Mouse (Mus musculus) cerebellum, postnatal 14 days (tissue): Measurements from ENCODE around the gene Gcn1l1.
"Not testable (repeated sequence)": the region's sequence is repeated elsewhere in the genome, so short reads cannot be mapped to it uniquely, and the experiment has no call there.

Source experiments
- DNase-seq, 2 experiments: peaks; one replicate each; pipeline ENCODE4 v3.0.0; 2021; ENCODE audit warnings: mixed read lengths in 2 of 2

Gene Gcn1l1

DNA sequence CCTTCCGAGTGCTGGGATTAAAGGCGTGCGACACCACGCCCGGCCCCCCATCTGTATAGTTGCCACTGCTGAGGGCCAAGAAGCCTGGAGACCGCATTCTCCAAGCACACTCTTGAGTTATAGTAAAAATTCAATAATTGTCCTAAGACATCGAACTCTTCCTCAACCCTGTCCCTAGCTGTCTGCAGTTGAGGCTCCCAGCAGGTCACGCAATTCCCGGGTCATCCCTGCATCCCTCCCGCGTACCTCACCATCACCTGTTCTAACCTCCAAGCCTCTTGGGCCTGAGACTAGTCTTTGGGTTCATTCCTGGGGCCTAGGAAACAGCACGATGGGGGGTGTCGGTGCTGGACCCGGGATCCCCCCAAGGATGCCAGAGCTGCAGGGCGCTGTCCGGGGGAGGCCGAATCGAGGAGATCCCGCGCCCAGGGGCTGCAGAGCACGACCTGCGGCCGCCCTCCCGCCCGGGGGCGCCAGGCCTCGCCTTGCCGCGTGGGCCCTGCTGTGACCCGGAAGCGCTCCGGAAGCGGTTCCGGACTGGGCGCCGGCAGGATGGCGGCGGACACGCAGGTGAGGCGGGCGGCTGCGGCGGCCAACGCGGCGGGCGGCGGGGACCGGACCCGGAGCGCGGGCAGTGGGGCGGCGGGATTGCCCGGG lies at the start of gene Gcn1l1:
Gene Gcn1l1, plus strand, starts transcription at position 518 of the 657 bp plus-strand sequence.
- DNase-seq: peak; percentile 82 to 87

GRCm38 (mm10) chr5:115516081-115516907 lies 48.8 kb upstream of the Gcn1l1 start:
- no peak for DNase-seq

DNA sequence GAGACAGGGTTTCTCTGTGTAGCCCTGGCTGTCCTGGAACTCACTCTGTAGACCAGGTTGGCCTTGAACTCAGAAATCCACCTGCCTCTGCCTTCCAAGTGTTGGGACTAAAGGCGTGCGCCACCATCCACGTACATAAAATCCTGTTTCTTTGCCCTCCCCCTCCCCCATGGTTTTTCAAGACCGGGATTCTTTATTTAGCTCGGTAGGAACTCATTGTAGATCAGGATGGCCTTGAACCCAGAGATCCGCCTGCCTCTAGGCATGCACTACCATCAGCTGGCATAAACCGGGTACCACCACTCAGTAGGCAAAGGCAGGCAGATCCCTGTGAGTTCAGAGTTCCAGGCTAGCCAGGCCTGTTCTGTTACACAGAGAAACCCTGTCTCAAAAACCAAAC lies 48.1 kb upstream of the Gcn1l1 start:
- no peak for DNase-seq

DNA sequence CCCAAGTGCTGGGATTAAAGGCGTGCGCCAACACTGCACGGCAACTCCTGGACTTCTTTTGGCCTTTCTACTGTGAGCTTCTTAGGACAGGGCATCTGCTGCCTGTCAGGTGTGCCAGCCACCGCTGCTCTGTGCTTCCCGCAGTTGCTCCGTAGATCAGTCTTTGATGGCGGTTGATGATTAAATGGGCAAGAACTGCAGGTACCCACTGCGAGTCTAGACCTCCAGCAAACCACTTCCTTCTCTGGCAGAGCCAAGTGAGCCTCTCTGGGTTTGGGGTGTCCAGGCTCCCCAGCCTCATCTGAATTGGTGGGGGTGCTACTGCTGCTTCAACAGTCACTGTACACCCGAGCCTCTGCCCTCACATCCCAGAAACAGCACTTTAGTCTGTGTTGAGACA lies 47.6 kb upstream of the Gcn1l1 start:
- DNase-seq: no peak

- not testable (repeated sequence) for DNase-seq
Measured at GRCm38 (mm10) chr5:115518214-115518613, 46.8 kb upstream of the Gcn1l1 start.

- DNase-seq: peak; percentile 51 to 54
Measured at GRCm38 (mm10) chr5:115520325-115520869, 44.7 kb upstream of the Gcn1l1 start.

GRCm38 (mm10) chr5:115521553-115522461 lies 43.2 kb upstream of the Gcn1l1 start:
- DNase-seq: no peak

- DNase-seq: no peak
Measured at GRCm38 (mm10) chr5:115522531-115522930, 42.5 kb upstream of the Gcn1l1 start.

- DNase-seq: no peak
Measured at GRCm38 (mm10) chr5:115522981-115523499, 42.0 kb upstream of the Gcn1l1 start.

DNA sequence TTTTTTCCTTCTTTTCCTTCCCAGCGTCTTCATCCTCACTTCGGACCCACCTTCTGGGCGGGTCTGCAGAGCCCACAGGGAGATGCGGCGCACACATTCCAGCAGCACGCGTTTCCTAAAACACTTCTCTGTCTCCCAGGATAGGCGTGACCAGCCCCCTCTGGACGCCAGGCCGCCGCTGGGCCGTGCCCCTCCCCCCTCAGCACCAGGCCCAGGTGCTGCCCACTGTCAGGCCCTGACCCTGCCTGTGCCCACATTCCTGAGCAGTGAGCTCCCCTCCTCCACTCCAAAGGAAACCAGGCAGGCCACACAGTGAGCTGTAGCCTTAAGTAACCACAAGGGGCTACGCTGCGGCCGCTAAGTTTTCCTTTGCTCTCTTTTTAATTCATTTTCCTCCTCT lies 41.1 kb upstream of the Gcn1l1 start:
- no peak for DNase-seq

GRCm38 (mm10) chr5:115524471-115524870 lies 40.6 kb upstream of the Gcn1l1 start:
- DNase-seq: no peak

GRCm38 (mm10) chr5:115525416-115525815 lies 39.6 kb upstream of the Gcn1l1 start:
- DNase-seq: no peak

DNA sequence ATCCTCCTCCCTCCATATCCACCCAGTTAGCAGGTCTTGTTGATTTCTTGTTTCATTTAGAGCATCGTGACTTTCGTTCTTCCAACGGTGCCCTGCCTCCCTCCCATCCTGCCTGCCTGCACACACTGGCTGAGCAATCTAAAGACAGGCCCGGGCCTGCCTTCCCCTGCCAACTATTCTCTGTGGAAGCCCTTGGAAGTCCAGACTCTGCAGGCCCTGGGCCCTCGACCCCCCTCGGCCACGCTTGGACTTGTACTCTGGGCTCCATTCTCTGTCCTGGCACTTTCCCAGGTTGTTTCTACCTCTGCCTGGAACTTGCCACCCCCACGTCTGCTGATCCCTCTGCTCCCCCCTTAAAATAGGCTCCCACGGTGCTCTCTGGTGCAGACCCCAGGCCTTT lies 39.1 kb upstream of the Gcn1l1 start:
- peak in 1 of 2 experiments; percentile 50 for DNase-seq

DNA sequence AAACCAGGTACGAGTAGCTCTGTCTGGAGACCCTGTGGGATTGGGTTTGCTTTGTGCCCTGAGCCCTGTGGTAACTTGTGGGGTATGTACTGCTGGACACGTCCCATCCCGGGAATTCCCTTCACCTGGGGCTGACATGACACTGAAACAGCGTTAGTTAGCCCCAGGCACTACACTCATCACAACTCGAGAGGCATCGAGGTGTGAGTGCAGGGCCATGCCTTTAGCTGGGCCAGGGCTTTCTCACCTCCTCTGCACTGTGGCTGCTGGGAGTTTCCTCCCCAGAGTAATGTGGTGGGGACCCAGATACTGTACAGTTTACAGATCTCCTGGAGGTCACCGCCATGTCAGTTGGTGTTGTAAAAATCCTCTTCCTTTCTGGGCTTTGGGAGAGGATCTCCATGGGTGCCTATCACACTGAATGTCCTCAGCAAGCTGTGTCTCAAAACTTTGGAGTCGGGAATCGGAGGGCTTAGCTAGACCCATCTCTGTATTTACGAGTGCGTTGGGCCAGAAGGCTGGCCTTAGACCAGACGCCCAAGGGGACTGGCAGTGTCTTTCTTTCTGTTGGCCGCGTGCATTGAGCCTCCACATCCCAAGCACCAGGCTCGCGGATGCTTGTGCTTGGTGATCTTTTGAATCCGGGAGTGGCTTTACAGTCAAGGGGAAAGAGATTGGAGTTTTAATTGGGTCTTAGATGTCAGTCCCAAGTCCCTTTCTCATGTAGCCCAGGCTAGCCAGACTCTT lies 38.4 kb upstream of the Gcn1l1 start:
- DNase-seq: peak in 1 of 2 experiments; percentile 67

- no peak for DNase-seq
Measured at GRCm38 (mm10) chr5:115528128-115528527, 36.9 kb upstream of the Gcn1l1 start.

DNA sequence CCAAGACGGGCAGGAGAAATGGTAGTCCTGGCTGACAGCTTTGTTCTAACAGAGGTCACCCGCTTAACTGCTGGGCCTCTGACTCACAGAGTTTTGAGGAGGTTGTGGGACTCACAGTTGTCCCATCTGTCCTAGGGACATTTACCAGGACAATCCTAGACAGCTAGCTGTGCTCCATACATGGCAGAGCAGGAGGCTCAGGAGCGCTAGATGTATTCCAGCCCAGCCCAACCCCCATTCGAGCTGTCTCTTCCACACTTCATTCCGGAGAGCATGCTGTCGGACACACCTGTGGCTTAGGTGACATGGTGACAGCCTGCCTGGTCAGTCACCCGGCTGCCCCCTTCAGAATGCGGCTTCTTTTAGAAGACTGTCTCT lies 35.7 kb upstream of the Gcn1l1 start:
- peak in 1 of 2 experiments; percentile 72 for DNase-seq

GRCm38 (mm10) chr5:115529742-115530446 lies 35.2 kb upstream of the Gcn1l1 start:
- peak in 1 of 2 experiments; percentile 66 for DNase-seq

GRCm38 (mm10) chr5:115530447-115530809 lies 34.6 kb upstream of the Gcn1l1 start:
- DNase-seq: peak; percentile 92 to 94

DNA sequence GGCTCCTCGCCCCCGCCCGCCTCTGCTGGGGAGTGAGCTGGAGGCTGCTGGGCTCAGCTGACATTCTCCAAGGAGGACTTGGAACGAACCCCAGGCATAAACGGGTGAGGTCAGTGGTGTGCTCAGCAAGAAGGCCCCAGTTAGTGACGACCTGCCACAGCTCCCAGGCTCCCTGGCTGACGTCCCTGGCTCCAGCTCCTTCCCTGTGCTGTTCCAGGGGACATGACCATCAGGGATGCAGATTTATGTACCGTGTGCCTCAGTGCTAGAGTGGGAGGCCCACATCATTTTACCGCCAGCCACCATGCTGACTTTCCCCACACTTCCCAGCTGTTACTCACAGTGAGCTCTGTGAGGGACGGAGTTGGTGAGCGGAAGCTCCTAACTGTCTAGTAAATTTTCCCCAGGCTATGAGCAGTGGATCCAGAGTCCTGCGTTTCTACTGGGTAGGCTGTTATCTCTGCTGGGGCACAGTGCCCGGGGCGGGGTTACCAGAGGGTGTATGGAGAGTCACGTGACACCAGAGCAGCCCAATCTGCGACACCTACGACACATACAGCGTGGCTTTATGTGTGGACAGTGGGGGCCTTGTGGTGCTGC lies 33.3 kb upstream of the Gcn1l1 start:
- peak; percentile 86 to 90 for DNase-seq

DNA sequence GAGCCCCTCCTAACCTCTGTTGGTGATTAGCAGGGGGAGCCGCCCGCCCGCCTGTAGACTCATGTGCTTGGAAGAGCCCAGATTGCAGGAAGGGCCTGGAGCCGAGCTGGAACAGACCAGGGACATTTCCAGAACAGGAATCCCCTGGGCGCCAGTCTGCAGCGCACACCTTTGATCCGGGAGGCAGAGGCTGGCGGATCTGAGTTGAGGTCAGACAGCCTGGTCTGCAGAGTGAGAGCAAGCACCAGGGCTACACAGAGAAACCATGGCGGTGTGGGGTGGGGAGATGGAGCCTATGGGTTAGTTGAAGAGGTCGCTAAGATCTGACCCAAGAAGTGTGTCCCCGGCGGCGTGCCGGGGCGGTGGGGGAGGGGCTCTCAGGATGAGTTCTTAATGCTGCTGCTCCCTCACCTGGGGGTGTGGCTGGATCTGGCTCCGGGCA lies 30.7 kb upstream of the Gcn1l1 start:
- DNase-seq: no peak

- DNase-seq: no peak
Measured at GRCm38 (mm10) chr5:115534856-115535255, 30.2 kb upstream of the Gcn1l1 start.
